Mouse (Mus musculus) cerebellum, adult 2 months (tissue): ENCODE results near the gene Mark1.

ENCODE experiments used
- CTCF ChIP-seq: fragments of 200-500 bp; IDR thresholded peaks from 2 replicates; pipeline ENCODE4 v1.5.1; 2011; ENCODE audit warnings: low read depth, mild to moderate bottlenecking, control low read depth, low read length, moderate library complexity, borderline replicate concordance; ENCODE audit not compliant: insufficient read depth
- POLR2A ChIP-seq: fragments of 200-500 bp; IDR thresholded peaks from 2 replicates; pipeline ENCODE4 v1.6.1; 2011; ENCODE audit warnings: low read length, control low read depth, borderline replicate concordance; ENCODE audit not compliant: insufficient read depth

DNA sequence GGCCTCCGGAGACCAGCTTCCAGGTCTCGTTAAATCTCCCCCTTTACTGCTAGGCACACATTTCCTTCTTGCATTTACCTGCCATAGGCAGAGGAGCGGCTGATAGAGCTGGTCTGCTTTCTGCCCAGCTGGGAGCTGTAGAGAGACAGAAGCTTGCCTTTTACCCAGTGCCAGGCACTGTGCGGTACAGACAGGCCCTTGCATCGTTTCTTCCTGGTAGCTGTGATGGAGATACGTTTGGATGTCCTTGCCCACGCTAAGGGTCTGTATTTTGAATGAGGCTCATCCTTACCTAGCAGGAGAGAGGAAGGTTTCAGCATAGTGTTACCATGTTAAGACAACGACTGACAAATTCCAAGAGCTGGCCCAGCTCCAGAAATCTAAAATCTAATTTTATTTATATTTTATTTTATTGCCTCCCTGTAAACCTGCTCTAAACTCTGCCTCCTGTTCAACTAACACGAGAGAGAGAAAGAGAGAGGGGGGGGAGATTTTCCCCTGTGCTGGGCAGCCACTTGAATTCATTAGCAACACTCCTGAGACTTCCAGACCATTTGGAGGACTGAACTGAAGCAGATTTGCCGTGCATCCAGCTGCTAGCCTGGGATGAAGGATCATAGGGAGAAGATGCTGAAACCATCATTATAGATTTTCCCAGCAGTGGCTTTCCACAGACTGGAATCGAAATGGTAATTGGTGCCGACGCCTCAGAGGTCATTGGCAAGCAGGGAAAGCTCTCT, 21.2 kb upstream of the Mark1 start:
- TF ChIP-seq CTCF (no peak), POLR2A (no peak)
